Mouse (Mus musculus): ENCODE results near the gene Usp30. TPM values are rescaled to one million over a fixed set of nuclear protein-coding genes. Genes with fewer than 3 reads are reported as not detected.

Gene Usp30
- 17.9 and 18.9 TPM in 2 replicates for polyA plus RNA-seq (2015; fragmentation: Nextera tagmentation; extraction: Ambion mirVana)

- Histone ChIP-seq H3K27me3 (replicated peaks) (no peaks in the 10 kb centered on the region), H3K4me2 (no peak within 1 kb of the TSS), H3K9me3 (replicated peaks) (no peaks in the 10 kb centered on the region), H3K36me3 (peaks cover 17% of the 10 kb centered on the region), H3K4me1 (no peaks in the 10 kb centered on the region), H3K9ac (replicated peaks) (no peak within 1 kb of the TSS), H3K4me3 (replicated peaks) (no peak within 1 kb of the TSS), H3K27ac (replicated peaks) (no peak within 1 kb of the TSS)
- WGBS = 97% methylated on average over 6 of the region's 6 CpGs
- ATAC-seq (ENCODE audit: low FRiP score) = no peak
Measured at GRCm38 (mm10) chr5:114065161-114065560, at the start of gene Usp30. Gene Usp30 (plus strand): TSS chr5:114065461.

DNA sequence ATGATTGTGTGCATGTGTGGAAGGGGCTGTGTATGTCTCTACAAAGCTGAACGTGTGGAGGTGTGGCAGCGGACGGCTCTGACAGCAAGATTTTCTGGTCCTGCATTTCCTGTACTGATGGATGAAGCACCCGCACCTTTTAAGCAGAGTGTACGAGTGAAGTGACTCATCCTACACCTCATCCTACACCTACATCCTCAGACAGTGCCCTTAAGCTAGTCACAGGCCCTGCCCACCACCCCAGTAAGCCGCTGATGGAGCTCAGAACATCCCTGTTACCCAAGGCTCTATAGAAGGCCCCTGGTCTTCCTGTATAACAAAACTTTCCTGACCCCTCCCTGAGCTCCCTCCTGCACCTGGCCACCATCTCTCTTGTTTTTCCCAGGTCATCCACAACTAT lies 40.9 kb upstream of the Usp30 start:
- H3K27ac ChIP-seq (replicated peaks) = no peak overlapping the region
- H3K27me3 ChIP-seq (replicated peaks) = no peaks in the 10 kb centered on the region
- peaks cover 11% of the 10 kb centered on the region for H3K4me1 ChIP-seq
- no peak overlapping the region for H3K4me3 ChIP-seq (replicated peaks)
- peak; percentile 14; the same call in 1 of the 2 replicates for ATAC-seq (ENCODE audit: low FRiP score)
- peak overlapping the region; percentile 37 for H3K4me2 ChIP-seq
- 64% methylated on average over 6 of the region's 6 CpGs for WGBS
- peaks cover 9% of the 10 kb centered on the region for H3K36me3 ChIP-seq
- no peaks in the 10 kb centered on the region for H3K9me3 ChIP-seq (replicated peaks)
- H3K9ac ChIP-seq (replicated peaks) = no peak overlapping the region

DNA sequence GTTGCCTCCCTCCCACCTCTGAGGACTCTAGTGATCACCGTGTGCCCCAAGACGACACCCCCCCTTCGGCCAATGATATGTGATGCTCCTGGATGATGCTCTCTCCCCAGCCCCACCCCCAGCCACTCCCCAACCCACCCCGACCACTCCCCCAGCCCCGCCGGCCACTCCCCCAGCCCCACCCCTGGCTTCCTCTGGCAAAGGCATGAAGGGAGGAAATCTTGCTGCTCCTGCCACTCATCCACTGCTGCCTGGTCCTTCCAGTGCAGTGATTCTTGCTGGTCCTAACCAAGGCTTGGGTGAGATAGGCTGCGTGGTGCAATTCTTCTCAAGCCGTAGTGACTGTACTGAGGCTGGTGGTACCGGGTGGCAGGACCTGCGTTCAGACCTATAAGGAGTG lies 40.4 kb upstream of the Usp30 start:
- peak overlapping the region; percentile 37 for H3K4me2 ChIP-seq
- H3K36me3 ChIP-seq = peaks cover 13% of the 10 kb centered on the region
- no peak overlapping the region for H3K27ac ChIP-seq (replicated peaks)
- H3K4me1 ChIP-seq = peaks cover 11% of the 10 kb centered on the region
- H3K27me3 ChIP-seq (replicated peaks) = no peaks in the 10 kb centered on the region
- H3K9ac ChIP-seq (replicated peaks) = no peak overlapping the region
- peak; percentile 53 for ATAC-seq (ENCODE audit: low FRiP score)
- WGBS = 11% methylated on average over 10 of the region's 10 CpGs
- H3K4me3 ChIP-seq (replicated peaks) = no peak overlapping the region
- H3K9me3 ChIP-seq (replicated peaks) = no peaks in the 10 kb centered on the region

GRCm38 (mm10) chr5:114027217-114027944 lies 37.9 kb upstream of the Usp30 start:
- Histone ChIP-seq H3K9me3 (replicated peaks) (no peaks in the 10 kb centered on the region), H3K4me3 (replicated peaks) (no peak overlapping the region), H3K27ac (replicated peaks) (no peak overlapping the region), H3K4me2 (no peak overlapping the region), H3K9ac (replicated peaks) (no peak overlapping the region), H3K36me3 (peaks cover 19% of the 10 kb centered on the region), H3K27me3 (replicated peaks) (no peaks in the 10 kb centered on the region), H3K4me1 (peaks cover 11% of the 10 kb centered on the region)
- WGBS = 90% methylated on average over 12 of the region's 12 CpGs
- ATAC-seq (ENCODE audit: low FRiP score) = no peak

DNA sequence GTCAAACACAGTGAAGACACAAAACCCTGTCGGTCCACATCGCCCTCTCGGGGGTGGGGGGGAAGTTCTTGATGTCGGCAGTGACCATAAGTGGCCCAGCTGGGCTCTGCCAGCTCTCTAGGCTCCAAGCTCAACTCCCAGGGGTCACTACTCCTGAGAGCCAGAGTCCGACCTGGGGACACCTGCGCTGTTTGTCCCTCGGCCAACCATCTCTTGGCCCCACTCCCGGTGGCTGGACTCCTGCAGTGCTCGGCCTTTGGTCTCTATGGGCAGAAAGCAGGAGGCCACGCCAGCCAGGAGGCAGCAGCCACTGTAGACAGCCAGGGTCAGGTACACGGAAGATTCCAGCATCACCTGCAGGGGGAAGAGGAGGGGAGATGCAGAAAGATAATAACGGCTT lies 37.1 kb upstream of the Usp30 start:
- Histone ChIP-seq H3K4me2 (no peak overlapping the region), H3K27me3 (replicated peaks) (no peaks in the 10 kb centered on the region), H3K4me1 (peaks cover 11% of the 10 kb centered on the region), H3K27ac (replicated peaks) (no peak overlapping the region), H3K4me3 (replicated peaks) (no peak overlapping the region), H3K36me3 (peaks cover 25% of the 10 kb centered on the region), H3K9me3 (replicated peaks) (no peaks in the 10 kb centered on the region), H3K9ac (replicated peaks) (no peak overlapping the region)
- 88% methylated on average over 12 of the region's 12 CpGs for WGBS
- no peak for ATAC-seq (ENCODE audit: low FRiP score)

DNA sequence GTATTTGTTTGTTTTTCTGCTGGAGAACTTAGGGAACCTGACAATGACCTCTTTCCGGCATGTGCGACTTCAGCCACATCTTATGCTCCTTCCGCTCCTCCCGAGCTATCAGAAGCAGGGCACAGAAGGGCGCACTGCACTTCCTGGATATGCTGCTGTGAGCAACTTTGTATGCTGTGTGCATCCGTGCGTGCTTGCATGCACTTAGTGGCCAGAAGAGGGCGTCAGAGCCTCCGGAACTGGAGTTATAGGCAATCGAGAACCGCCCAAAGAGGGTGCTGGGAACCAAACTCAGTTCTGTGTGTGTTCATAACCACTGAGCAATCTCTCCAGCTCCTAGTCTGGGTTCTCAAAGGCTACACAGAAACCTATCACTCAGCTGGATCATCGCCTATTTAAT lies 34.6 kb upstream of the Usp30 start:
- ATAC-seq (ENCODE audit: low FRiP score) = no peak
- H3K27ac ChIP-seq (replicated peaks) = no peak overlapping the region
- H3K4me1 ChIP-seq = no peaks in the 10 kb centered on the region
- H3K4me3 ChIP-seq (replicated peaks) = no peak overlapping the region
- H3K9me3 ChIP-seq (replicated peaks) = no peaks in the 10 kb centered on the region
- no peaks in the 10 kb centered on the region for H3K27me3 ChIP-seq (replicated peaks)
- H3K4me2 ChIP-seq = no peak overlapping the region
- H3K36me3 ChIP-seq = peaks cover 29% of the 10 kb centered on the region
- H3K9ac ChIP-seq (replicated peaks) = no peak overlapping the region
- 94% methylated on average over 12 of the region's 12 CpGs for WGBS

GRCm38 (mm10) chr5:114032161-114032763 lies 33.0 kb upstream of the Usp30 start:
- Histone ChIP-seq H3K36me3 (peaks cover 32% of the 10 kb centered on the region), H3K4me2 (no peak overlapping the region), H3K27ac (replicated peaks) (no peak overlapping the region), H3K4me3 (replicated peaks) (no peak overlapping the region), H3K9ac (replicated peaks) (no peak overlapping the region), H3K9me3 (replicated peaks) (no peaks in the 10 kb centered on the region), H3K4me1 (no peaks in the 10 kb centered on the region), H3K27me3 (replicated peaks) (no peaks in the 10 kb centered on the region)
- WGBS = 89% methylated on average over 3 of the region's 3 CpGs
- no peak for ATAC-seq (ENCODE audit: low FRiP score)

GRCm38 (mm10) chr5:114034393-114034792 lies 30.9 kb upstream of the Usp30 start:
- Histone ChIP-seq H3K27ac (replicated peaks) (no peak overlapping the region), H3K27me3 (replicated peaks) (no peaks in the 10 kb centered on the region), H3K36me3 (peaks cover 39% of the 10 kb centered on the region; the same call in 1 of the 2 replicates), H3K4me1 (no peaks in the 10 kb centered on the region), H3K9me3 (replicated peaks) (no peaks in the 10 kb centered on the region), H3K4me2 (no peak overlapping the region), H3K4me3 (replicated peaks) (no peak overlapping the region), H3K9ac (replicated peaks) (no peak overlapping the region)
- 87% methylated on average over 7 of the region's 7 CpGs for WGBS
- no peak for ATAC-seq (ENCODE audit: low FRiP score)

DNA sequence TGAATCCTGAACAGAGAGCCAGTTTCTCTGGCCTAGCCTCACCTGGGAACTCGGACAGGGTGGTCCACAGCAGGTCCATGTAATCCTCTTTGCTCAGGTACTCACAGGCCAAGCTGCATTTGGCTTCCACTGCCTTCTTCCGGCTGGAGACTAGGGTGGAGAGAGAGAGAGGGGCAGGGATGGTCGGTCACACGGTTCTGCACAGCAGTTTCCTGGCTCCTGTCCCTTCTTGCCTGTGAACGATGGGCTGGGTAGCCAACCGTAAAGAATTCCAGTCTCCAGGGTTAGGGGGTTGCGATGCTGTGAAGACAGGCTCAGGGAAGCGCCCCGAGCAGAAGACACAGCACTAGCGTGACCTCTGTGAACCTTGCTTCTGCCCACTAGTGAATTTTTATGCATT lies 30.1 kb upstream of the Usp30 start:
- H3K9me3 ChIP-seq (replicated peaks) = no peaks in the 10 kb centered on the region
- no peak for ATAC-seq (ENCODE audit: low FRiP score)
- no peak overlapping the region for H3K27ac ChIP-seq (replicated peaks)
- H3K4me3 ChIP-seq (replicated peaks) = no peak overlapping the region
- H3K9ac ChIP-seq (replicated peaks) = no peak overlapping the region
- no peak overlapping the region for H3K4me2 ChIP-seq
- H3K4me1 ChIP-seq = no peaks in the 10 kb centered on the region
- H3K36me3 ChIP-seq = peaks cover 35% of the 10 kb centered on the region; the same call in 1 of the 2 replicates
- H3K27me3 ChIP-seq (replicated peaks) = no peaks in the 10 kb centered on the region
- 49% methylated on average over 10 of the region's 10 CpGs for WGBS

DNA sequence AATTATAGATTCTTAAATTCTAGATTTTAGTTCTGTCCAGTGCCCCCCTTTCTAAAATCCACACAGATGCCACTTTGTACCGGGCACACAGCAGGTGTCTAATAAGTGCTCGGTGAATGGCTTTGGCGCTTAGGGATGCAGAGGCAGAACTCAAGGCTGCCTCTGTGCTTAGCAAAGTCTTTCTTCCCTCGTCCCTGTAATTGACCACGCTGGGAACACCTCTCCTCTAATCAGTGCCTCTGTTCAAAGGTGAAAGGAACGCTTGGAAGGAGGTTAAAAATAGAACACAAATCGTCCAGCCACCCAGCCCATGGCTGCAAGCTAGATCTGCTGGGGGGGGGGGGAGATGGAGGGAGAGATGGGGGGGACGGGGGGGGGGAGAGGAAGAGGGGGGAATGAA lies 24.8 kb upstream of the Usp30 start:
- Histone ChIP-seq H3K9me3 (replicated peaks) (no peaks in the 10 kb centered on the region), H3K27ac (replicated peaks) (no peak overlapping the region), H3K27me3 (replicated peaks) (no peaks in the 10 kb centered on the region), H3K4me1 (no peaks in the 10 kb centered on the region), H3K9ac (replicated peaks) (no peak overlapping the region), H3K36me3 (peaks cover 47% of the 10 kb centered on the region), H3K4me3 (replicated peaks) (no peak overlapping the region), H3K4me2 (no peak overlapping the region)
- no peak for ATAC-seq (ENCODE audit: low FRiP score)
- WGBS = 16% methylated on average over 7 of the region's 8 CpGs

DNA sequence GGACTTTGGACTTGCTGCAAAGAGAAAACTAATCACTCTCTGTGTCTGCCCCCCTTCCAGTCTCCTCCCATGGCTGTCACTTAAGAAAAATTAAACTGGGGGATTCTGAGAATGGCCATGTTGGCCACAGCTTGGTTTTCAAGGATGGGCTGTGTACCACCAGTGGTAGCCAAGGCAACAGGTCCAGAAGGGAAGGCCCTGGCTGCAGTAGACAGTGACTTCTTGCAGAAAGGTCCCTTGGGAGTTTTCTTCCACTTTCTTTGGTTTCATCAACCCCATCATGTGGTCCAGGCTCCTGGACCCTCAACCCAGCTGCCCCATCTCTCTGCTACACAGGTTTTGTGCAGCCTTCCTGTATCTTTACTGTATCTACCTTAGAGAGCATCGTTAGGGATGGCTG lies 24.4 kb upstream of the Usp30 start:
- Histone ChIP-seq H3K4me1 (no peaks in the 10 kb centered on the region), H3K27me3 (replicated peaks) (no peaks in the 10 kb centered on the region), H3K4me2 (no peak overlapping the region), H3K9ac (replicated peaks) (no peak overlapping the region), H3K4me3 (replicated peaks) (no peak overlapping the region), H3K27ac (replicated peaks) (no peak overlapping the region), H3K36me3 (peaks cover 47% of the 10 kb centered on the region), H3K9me3 (replicated peaks) (no peaks in the 10 kb centered on the region)
- WGBS = 74% methylated on average over 1 of the region's 1 CpGs
- no peak for ATAC-seq (ENCODE audit: low FRiP score)

GRCm38 (mm10) chr5:114041327-114041930 lies 23.8 kb upstream of the Usp30 start:
- Histone ChIP-seq H3K36me3 (peaks cover 47% of the 10 kb centered on the region), H3K9me3 (replicated peaks) (no peaks in the 10 kb centered on the region), H3K4me2 (no peak overlapping the region), H3K4me1 (no peaks in the 10 kb centered on the region), H3K4me3 (replicated peaks) (no peak overlapping the region), H3K27ac (replicated peaks) (no peak overlapping the region), H3K27me3 (replicated peaks) (no peaks in the 10 kb centered on the region), H3K9ac (replicated peaks) (no peak overlapping the region)
- no peak for ATAC-seq (ENCODE audit: low FRiP score)
- WGBS = 17% methylated on average over 15 of the region's 15 CpGs
